Mouse (Mus musculus) C2C12 (cell line): ENCODE data around the gene Spred3. TPM values are rescaled to one million over a fixed set of nuclear protein-coding genes. Genes with fewer than 3 reads are reported as not detected.

ENCODE experiments used
- H3K27me3 ChIP-seq: one replicate; pipeline ENCODE4 v1.6.1; 2011; ENCODE audit not compliant: control insufficient read depth, insufficient read depth, insufficient read length
- H3K36me3 ChIP-seq: one replicate; pipeline ENCODE4 v1.6.1; 2011; ENCODE audit not compliant: control insufficient read depth, insufficient read depth
- H3K4me3 ChIP-seq: one replicate; pipeline ENCODE4 v1.5.1; 2011; ENCODE audit warnings: mild to moderate bottlenecking, control low read depth; ENCODE audit not compliant: poor library complexity, insufficient read depth, severe bottlenecking
- H3K79me2 ChIP-seq: one replicate; pipeline ENCODE4 v1.6.1; 2011; ENCODE audit not compliant: control insufficient read depth, insufficient read depth
- H3K79me3 ChIP-seq: one replicate; pipeline ENCODE4 v1.6.1; 2011; ENCODE audit warnings: low read depth, control low read depth
- H3ac ChIP-seq: one replicate; pipeline ENCODE3; 2011; ENCODE audit warnings: low read depth; ENCODE audit not compliant: control insufficient read depth, insufficient read length
- CEBPB ChIP-seq: IDR thresholded peaks from one replicate; pipeline ENCODE4 v1.6.1; 2011; ENCODE audit warnings: low read depth, mild to moderate bottlenecking, control low read depth, moderate library complexity
- CTCF ChIP-seq: IDR thresholded peaks from one replicate; pipeline ENCODE4 v1.5.1; 2011; ENCODE audit not compliant: control insufficient read depth, insufficient read depth, insufficient read length
- FOSL1 ChIP-seq: IDR thresholded peaks from one replicate; pipeline ENCODE4 v1.8.0; 2011; ENCODE audit warnings: mild to moderate bottlenecking, low read length; ENCODE audit not compliant: poor library complexity, insufficient read depth, severe bottlenecking
- MAX ChIP-seq: IDR thresholded peaks from one replicate; pipeline ENCODE4 v1.6.1; 2011; ENCODE audit warnings: mild to moderate bottlenecking, control low read depth
- MYOD1 ChIP-seq: IDR thresholded peaks from one replicate; pipeline ENCODE4 v1.6.1; 2011; ENCODE audit warnings: low read depth; ENCODE audit not compliant: control insufficient read depth, insufficient read length
- MYOG ChIP-seq: IDR thresholded peaks from one replicate; pipeline ENCODE4 v1.6.1; 2011; ENCODE audit not compliant: control insufficient read depth, insufficient read length; ENCODE audit errors: extremely low read depth
- USF1 ChIP-seq: IDR thresholded peaks from one replicate; pipeline ENCODE4 v1.6.1; 2011; ENCODE audit warnings: low read depth, mild to moderate bottlenecking, control low read depth, moderate library complexity
- polyA plus RNA-seq: library from polyadenylated mRNA; unstranded; fragments of >200 nt; fragmentation: generic; extraction: Trizol; gene quantifications from one replicate; pipeline ENCODE4 v1.2.1, GENCODE M21; 2012; ENCODE audit warnings: missing spikeins

Spred3 gene
- polyA plus RNA-seq, 1 experiment: 3.1 TPM

DNA sequence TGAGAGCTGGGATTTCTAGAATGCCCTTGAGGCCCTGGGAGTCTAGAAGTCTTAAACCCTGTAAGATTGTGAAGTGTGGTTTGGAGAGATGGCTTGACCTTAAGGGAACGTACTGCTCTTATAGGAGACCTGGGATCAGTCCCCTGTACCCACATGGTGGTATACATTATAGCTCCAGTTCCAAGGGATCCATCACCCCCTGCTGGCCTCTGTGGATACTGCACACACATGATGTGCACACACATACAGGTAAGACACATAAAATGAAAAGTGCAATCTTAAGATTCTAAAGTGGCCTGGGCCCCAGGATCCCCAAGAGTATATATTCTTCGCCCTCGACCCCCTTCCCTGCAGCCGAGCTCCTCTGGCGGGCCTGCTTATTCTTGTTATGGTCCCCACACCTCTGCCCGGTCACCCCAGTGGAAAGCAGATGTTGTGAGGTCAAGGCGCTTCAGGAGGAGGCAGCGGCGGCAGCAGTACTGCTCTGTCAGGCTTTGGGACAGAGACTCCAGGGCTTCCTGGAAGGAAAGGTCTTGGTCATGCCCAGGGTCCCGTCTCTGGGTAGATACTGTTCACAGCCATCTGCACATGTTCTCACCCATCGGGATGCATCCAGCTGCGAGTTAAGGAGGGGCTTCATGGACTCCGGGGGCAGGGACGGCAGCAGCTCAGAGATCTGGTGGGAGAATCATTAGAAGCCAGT lies 16.0 kb downstream of the Spred3 start:
- Histone ChIP-seq H3K36me3 (no peaks in the 10 kb centered on the region), H3K4me3 (no peak overlapping the region), H3ac (no peak overlapping the region), H3K79me2 (no peaks in the 10 kb centered on the region), H3K79me3 (no peaks in the 10 kb centered on the region), H3K27me3 (no peaks in the 10 kb centered on the region)
- no peak for TF ChIP-seq CEBPB
- no peak for TF ChIP-seq MYOD1
- TF ChIP-seq USF1: no peak
- TF ChIP-seq FOSL1: no peak
- TF ChIP-seq MAX: no peak
- TF ChIP-seq MYOG: no peak
- no peak for TF ChIP-seq CTCF

DNA sequence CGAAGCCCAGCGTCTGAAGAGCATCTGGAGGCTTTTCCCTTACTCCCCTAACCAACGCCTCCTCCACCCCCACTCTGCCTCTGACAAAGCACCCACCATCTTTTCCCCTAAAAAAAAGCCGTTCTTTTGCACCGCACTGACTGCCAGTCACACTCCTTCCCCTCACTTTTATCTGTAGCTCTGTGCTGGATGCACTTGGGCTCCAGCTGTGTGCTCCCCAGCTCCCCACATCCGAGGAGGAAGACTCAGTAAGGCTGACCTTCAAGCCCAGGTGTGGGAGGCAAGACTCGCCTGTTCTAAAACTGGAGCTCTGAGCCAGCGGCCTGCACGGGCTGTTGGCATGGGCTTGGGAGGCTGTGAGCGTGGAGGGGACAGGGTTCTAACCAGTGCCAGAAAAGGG lies 18.7 kb downstream of the Spred3 start:
- TF ChIP-seq CTCF (no peak), CEBPB (no peak), MAX (no peak), FOSL1 (no peak), MYOG (no peak), MYOD1 (no peak), USF1 (no peak)
- no peak overlapping the region for H3K4me3 ChIP-seq
- no peaks in the 10 kb centered on the region for H3K79me3 ChIP-seq
- no peaks in the 10 kb centered on the region for H3K79me2 ChIP-seq
- no peaks in the 10 kb centered on the region for H3K27me3 ChIP-seq
- H3K36me3 ChIP-seq: no peaks in the 10 kb centered on the region
- no peak overlapping the region for H3ac ChIP-seq

DNA sequence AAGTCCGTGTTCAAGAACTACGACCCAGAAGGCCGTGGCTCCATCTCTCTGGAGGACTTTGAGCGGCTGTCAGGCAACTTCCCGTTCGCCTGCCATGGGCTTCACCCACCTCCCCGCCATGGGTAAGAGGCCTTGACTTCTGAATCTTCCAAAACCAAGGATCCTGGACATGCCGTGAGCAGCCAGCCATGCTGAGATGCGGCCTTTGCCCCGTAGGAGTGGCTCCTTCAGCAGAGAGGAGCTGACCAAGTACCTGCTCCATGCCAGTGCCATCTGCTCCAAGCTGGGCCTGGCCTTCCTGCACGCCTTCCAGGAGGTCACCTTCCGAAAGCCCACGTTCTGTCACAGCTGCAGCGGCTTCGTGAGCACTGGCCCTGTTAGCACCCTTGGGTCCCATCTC lies 21.4 kb downstream of the Spred3 start:
- Histone ChIP-seq H3ac (no peak overlapping the region), H3K36me3 (no peaks in the 10 kb centered on the region), H3K4me3 (no peak overlapping the region), H3K79me3 (no peaks in the 10 kb centered on the region), H3K79me2 (no peaks in the 10 kb centered on the region), H3K27me3 (no peaks in the 10 kb centered on the region)
- TF ChIP-seq CEBPB (no peak), FOSL1 (no peak), MAX (no peak), MYOG (no peak)

DNA sequence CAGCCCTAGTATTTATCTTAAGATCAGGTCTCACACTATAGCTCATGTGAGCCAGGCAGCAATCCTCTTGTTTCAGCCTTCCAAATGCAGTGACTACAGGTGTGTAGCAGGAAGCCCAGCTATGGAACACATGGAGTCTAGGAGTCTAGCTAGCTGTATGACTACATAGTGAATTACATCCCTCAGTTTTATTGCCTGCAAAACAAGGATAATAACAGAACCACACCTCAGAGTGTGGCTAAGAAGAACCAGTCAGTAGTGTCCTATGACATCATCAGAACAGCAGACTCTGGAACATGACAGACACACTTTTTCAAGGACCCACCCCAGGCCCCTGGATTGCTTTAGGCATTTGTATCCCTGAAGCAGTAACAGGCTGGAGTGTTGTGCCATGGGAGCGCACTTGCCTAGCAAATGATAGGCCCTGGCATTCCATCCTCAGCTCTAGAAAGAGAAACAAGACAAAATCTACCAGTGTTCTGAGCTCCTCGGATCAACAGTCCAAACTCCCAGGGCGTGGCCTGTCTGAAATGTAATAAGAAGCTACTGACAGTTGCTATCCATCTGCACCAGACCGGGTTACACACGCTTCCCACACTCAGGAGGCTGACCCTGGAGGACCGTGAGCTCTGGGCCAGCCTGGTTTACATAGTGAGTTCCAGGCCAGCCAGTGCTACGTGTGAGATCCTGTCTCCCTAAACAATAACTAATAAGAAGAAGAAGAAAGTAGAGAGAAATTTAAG lies 23.4 kb downstream of the Spred3 start:
- H3K36me3 ChIP-seq: no peaks in the 10 kb centered on the region
- TF ChIP-seq MYOG (no peak), MAX (no peak), CEBPB (no peak), CTCF (no peak), FOSL1 (no peak), USF1 (no peak), MYOD1 (no peak)
- no peaks in the 10 kb centered on the region for H3K79me3 ChIP-seq

DNA sequence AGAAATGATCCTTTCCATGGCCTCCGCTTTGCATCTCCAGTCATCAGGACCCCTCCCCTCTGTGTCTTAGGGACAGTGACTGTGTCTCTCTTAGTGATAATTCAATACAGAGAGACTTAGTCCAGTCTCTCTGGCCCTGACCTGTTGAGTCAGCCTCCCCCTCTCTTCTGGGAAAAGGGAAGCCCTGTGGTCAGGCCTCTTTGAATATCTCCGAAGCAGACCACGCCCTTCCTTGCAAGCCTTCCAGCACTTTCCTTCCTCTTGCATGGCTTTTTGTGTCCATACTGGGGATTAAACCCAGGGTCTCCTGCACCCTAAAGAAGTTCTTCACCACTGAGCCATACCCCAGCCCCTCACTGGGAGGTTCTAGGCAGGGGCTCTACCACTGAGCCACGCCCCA lies 26.2 kb downstream of the Spred3 start:
- no peaks in the 10 kb centered on the region for H3K36me3 ChIP-seq
- no peak overlapping the region for H3ac ChIP-seq
- TF ChIP-seq CTCF (no peak), CEBPB (no peak), MYOG (no peak), MAX (no peak), FOSL1 (no peak), USF1 (no peak), MYOD1 (no peak)
- H3K79me3 ChIP-seq: no peaks in the 10 kb centered on the region
- no peaks in the 10 kb centered on the region for H3K79me2 ChIP-seq
- H3K4me3 ChIP-seq: no peak overlapping the region
- H3K27me3 ChIP-seq: no peaks in the 10 kb centered on the region

More for the DNA sequence above, 23.4 kb downstream of the Spred3 start:
- Histone ChIP-seq H3K79me2 (no peaks in the 10 kb centered on the region), H3K4me3 (no peak overlapping the region), H3ac (no peak overlapping the region), H3K27me3 (no peaks in the 10 kb centered on the region)
